ENCODE assay signal across 10 mouse cellular contexts in genomic region chr1:173912548-173913255, GRCm38 (mm10). TPM values are rescaled to one million over a fixed set of nuclear protein-coding genes. Genes with fewer than 3 reads are reported as not detected.
A peak's percentile ranks its signal among the peaks of the same experiment; 100 is the strongest.
DNase-seq lines count a peak whose midpoint lies in the region; ATAC-seq and TF ChIP-seq lines count a peak whose summit lies in the region.
"Not testable (repeated sequence)": the region's sequence is repeated elsewhere in the genome, so short reads cannot be mapped to it uniquely, and the experiment has no call there.
"Had no signal": no experiment of that assay in that cellular context is flagged by ENCODE, and none has a peak within 500 bp of the region (broad histone marks: within the 10 kb centered on the region; RNA-seq: fewer than 3 reads in every experiment).

Ifi211 (minus strand) TSS chr1:173913046.

- H3K4me1 ChIP-seq in liver, embryonic 14.5 days (replicated peaks; ENCODE audit: control insufficient read depth in 2 of 2, insufficient read depth in 2 of 2, low read length in 1 of 2) = not testable (repeated sequence)
- peaks cover 10% of the 10 kb centered on the region; the same call in 1 of the 2 replicates for H3K4me1 ChIP-seq in megakaryocyte, embryonic 14.5 days

- WGBS in liver, embryonic 14.5 days (ENCODE audit: insufficient replicate concordance) = 50% methylated on average over 6 of the region's 6 CpGs

- ATAC-seq in liver, embryonic 14.5 days (ENCODE audit: insufficient read depth) = peak; percentile 13; the same call in 1 of the 2 replicates

- not testable (repeated sequence) for TF ChIP-seq CTCF in liver, embryonic 14.5 days (IDR thresholded peaks at IDR 0.05; ENCODE audit: low read depth)

- H3K27me3 ChIP-seq in liver, embryonic 14.5 days (ENCODE audit: control insufficient read depth, insufficient read depth, low read length); megakaryocyte, embryonic 14.5 days (replicated peaks): not testable (repeated sequence)

- not testable (repeated sequence) for H3K4me2 ChIP-seq in liver, embryonic 14.5 days (ENCODE audit: low read depth)

- not testable (repeated sequence) for H3K9ac ChIP-seq in liver, embryonic 14.5 days (replicated peaks)

- not testable (repeated sequence) for TF ChIP-seq EP300 in liver, embryonic 14.5 days (IDR thresholded peaks at IDR 0.05; ENCODE audit: low read depth)

- H3K4me3 ChIP-seq in liver, embryonic 14.5 days (ENCODE audit: insufficient read depth in 1 of 2, low read depth in 2 of 2, low read length in 2 of 2) = not testable (repeated sequence)
- peak within 1 kb of the TSS; percentile 42 for H3K4me3 ChIP-seq in megakaryocyte, embryonic 14.5 days (replicated peaks)

- H3K27ac ChIP-seq in liver, embryonic 14.5 days = not testable (repeated sequence)

- not testable (repeated sequence) for H3K9me3 ChIP-seq in liver, embryonic 14.5 days (ENCODE audit: control insufficient read depth, low read length); megakaryocyte, embryonic 14.5 days

- DNase-seq in CD4-positive helper T cell, adult 2 months (ENCODE audit: low read depth, low spot score) = peak; percentile 16
- peak; percentile 5 for DNase-seq in adrenal gland, adult 8-10 months
- peak; percentile 51 for DNase-seq in fibroblast of lung, adult 2 months (ENCODE audit: low read depth)
- DNase-seq in heart, adult 9 months (ENCODE audit: low spot score in 2 of 2) = peak; percentile 81 to 85
- peak; percentile 10 for DNase-seq in kidney, adult 11 months
- not testable (repeated sequence) for DNase-seq in liver, embryonic 14.5 days (ENCODE audit: low read depth in 3 of 3, low spot score in 3 of 3)

- not testable (repeated sequence) for H3K36me3 ChIP-seq in liver, embryonic 14.5 days (replicated peaks; ENCODE audit: control insufficient read depth, insufficient read depth, low read depth); megakaryocyte, embryonic 14.5 days (replicated peaks; ENCODE audit: low read length)

RNA-seq across cellular contexts. Expression of gene Ifi211, which starts in this region (rescaled TPM):
- total RNA-seq in adrenal gland, adult 8-10 months (2022) = 1 to 10 TPM; 1.3 to 3.0 (median 1.6) TPM
- polyA plus RNA-seq in liver, embryonic 14.5 days (2012; rRNA removed) = 0.61 and 1.2 TPM in 2 replicates
- polyA plus RNA-seq in liver, embryonic 14.5 days (2014; fragmentation: Nextera tagmentation; extraction: Ambion mirVana) = 1.5 and 1.6 TPM in 2 replicates
- polyA plus RNA-seq in megakaryocyte, embryonic 14.5 days (2012; ENCODE audit: insufficient read depth, low replicate concordance) = 0.25 TPM in 1 of 2 replicates, not detected in the other
- total RNA-seq: hindbrain, postnatal 0 days; layer of hippocampus, postnatal 25 days had no signal
- polyA plus RNA-seq: testis, adult 2 months had no signal
